Mouse (Mus musculus) activated CD4-positive, CD25-positive, alpha-beta regulatory T cell, adult 4 months (primary cell): Measurements from ENCODE around the gene Gstt1. TPM values are rescaled to one million over a fixed set of nuclear protein-coding genes. Genes with fewer than 3 reads are reported as not detected.
A peak's percentile ranks its signal among the peaks of the same experiment; 100 is the strongest.
"Not testable (repeated sequence)": the region's sequence is repeated elsewhere in the genome, so short reads cannot be mapped to it uniquely, and the experiment has no call there.

Experiments
- ATAC-seq: one replicate; pipeline ENCODE4 v1.8.0; 2017
- polyA plus RNA-seq, 2 experiments: library from polyadenylated mRNA; unstranded; fragments of 100-300 nt; shearing (Covaris generic); gene quantifications; one replicate each; pipeline ENCODE4 v1.2.1; 2017

The Gstt1 gene
- 1 to 10 TPM in 1 of 2 experiments, not detected in 1; 1.2 TPM for polyA plus RNA-seq

DNA sequence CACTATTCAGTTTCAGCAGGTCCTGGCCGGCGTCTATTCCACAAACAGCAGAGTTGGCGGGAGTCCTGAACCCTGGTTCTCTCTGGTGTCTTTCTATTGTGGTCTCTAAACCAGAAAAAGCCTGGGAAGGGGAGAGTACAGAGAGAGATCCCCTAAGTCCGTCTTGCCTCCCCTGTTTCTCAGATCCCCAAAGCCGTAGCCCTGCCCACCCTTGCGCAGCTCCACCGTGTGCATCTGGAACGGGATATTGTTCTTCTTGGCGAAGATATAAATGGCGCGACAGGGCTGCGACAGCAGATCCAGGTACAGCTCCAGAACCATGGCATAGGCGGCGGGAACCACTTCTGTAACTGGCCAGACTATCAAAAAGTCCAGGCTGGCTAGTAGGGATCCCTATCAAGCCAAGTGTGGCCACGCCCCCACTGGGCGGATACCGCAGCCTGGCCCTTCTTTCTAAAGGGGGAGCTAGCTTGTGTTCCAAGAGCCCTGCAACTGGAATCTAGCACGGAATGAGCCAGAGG lies at the start of gene Gstt1:
Gene Gstt1 (minus strand): TSS at position 409 of the 521 bp plus-strand sequence.
- ATAC-seq = peak; percentile 47

DNA sequence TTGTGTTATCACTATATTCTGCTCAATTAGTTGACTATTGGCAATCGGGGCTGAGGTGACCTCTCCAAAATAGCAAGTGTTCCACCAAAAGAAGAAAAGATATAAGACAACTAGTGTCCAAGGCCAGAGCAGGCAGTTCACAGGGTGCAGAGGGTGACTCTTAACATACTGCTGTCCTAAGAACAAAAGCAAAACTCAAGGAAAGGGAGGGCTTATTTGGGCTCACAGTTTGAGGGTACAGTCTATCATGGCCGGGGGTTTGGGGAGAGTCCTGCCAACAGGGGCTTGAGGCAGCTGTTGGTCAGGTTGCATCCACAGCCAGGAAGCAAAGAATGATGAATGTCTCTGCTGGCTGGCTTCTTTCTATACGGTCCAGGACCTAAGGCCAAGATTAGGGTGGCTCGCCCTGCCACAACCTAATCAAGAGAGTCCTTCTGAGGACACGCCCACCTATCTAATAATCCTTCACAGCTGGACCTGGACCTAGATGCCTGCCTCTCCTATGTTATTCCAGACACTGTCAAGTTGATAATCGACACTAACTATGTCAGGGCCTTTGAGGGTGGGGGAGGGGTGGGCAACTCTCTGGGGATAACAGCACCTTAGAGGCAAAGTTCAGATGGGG lies 47.0 kb upstream of the Gstt1 start:
- ATAC-seq = no peak

GRCm38 (mm10) chr10:75844800-75845199 lies 46.4 kb upstream of the Gstt1 start:
- no peak for ATAC-seq

DNA sequence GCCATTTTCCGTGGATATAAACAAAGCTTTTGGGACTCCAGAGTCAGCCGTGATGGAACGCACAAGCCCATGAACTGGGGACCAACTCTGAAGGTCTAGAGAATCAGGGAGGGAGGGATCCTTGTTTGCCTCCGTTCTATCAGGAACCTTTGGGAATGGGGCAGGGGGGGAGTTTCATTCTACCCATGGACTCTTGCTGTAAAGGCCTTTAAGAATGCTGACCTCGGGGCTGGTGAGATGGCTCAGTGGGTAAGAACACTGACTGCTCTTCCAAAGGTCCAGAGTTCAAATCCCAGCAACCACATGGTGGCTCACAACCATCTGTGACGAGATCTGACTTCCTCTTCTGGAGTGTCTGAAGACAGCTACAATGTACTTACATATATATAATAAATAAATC lies 45.5 kb upstream of the Gstt1 start:
- not testable (repeated sequence) for ATAC-seq

DNA sequence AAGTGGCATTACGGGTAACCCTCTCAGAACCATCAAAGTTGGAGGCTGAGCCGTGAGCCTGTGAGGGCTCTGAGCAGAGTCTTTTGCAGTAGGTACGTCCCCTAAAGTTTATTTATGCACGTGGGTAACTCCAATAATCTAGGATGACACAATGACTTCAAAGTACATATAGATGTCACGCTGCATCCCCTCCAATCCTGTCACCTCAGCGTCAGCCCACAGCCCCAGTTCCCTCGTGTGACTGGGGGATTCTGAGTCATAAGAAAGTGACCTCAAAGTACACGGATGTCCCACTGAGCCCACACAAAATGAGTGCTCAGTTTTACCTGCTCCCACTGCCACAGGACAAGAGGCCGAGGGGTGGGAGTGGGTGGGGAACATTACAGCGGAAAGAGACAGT lies 40.7 kb upstream of the Gstt1 start:
- peak; percentile 51 for ATAC-seq

DNA sequence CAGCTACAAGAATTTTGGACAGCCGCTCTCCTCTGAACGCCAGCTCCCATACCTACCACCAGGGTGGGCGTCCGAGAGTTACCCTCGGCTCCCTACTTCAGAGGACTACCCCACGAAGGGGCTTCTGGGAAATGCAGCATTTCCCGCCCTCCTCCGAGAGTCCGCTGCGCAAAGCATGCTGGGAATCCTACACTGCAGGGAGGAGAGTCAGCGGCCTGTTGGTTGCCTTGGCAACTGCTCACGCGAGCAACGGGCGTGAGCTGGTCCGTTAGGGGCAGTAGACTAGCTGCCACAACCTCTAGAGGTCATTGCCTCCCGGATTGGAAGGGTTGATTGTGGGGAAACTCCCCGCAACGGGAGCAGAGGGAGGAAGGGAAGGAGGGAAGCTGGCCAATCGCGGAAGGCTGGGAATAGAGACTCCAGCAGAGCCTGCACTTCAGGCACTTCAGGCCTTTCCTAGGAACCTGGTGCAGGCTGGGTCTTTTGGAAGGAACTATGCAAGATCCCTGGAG lies 38.9 kb upstream of the Gstt1 start, which contains the start of gene Gstt2:
Gene Gstt2 (minus strand): TSS at position 177 of the 512 bp plus-strand sequence.
- no peak for ATAC-seq

GRCm38 (mm10) chr10:75835761-75836531 lies 37.6 kb upstream of the Gstt1 start:
- peak; percentile 38 for ATAC-seq

DNA sequence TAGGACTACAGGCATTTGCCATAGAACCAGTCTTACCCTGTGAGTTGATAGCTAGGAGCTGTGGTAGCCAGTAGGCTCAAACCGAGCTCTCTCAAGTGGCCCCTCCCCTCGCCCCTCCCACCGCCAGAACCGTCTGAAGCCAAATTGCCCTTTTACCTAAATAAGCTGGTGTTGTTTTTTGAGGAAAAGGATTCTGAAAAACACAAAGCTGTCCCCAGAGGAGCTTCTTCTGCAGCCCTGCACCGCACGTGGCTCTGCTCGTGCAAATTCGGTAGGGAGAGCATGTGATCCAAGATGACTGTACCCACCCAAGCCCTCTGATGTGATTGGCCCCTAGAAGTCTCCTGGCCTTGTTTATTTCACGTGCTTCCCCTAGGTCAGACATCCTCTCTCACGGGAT lies 36.9 kb upstream of the Gstt1 start:
- ATAC-seq = peak; percentile 47

- ATAC-seq = no peak
Measured at GRCm38 (mm10) chr10:75834721-75835120, 36.3 kb upstream of the Gstt1 start.

DNA sequence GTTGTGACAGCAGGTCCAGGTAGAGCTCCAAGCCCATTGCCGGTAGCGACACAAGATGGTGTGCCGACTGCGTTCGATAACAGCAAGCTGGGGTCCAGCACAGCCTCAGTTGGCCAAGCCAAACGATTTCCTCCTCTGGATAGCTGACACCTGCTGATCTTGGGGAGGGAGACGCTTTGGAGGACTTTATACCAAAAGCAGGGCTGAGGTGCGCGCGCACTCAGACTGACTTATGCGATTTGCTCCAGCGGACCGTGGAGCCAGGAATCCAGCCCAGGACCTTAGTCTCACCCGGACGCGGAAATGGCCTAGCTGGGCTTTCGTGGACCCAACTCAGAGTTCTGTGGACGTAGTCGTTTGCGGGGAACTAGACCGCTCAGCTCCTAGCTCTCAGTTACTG lies 35.9 kb upstream of the Gstt1 start:
- no peak for ATAC-seq

- no peak for ATAC-seq
Measured at GRCm38 (mm10) chr10:75833456-75834080, 35.2 kb upstream of the Gstt1 start.

DNA sequence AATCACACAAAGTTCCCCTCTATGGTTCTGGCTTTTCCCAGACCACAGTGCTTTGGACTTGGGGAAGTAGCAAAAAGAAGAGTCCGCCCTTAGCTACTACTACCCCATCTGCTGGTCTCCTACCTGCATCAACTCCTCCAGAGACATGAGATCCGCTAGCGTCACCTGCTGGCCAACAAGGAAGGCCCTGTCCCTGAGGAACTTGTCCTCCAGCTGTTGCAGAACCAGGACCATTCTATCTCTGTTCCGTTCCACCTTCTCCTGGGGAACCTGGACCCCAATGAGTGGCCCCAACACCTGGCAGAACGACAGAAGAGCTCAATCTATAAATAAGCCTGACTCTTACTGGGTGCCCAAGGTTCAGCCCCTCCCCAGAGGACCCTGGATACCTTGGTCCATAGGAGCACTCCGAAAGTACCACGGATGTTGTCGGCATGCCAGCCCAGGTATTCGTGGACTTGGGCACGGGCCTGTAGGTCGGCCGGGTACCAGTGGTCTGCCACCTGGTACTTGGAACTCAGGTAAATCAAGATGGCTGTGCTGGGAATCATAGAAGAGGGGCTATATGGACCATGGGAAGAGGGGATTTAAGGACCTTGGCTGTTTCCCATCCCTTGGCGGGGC lies 34.0 kb upstream of the Gstt1 start:
- no peak for ATAC-seq

DNA sequence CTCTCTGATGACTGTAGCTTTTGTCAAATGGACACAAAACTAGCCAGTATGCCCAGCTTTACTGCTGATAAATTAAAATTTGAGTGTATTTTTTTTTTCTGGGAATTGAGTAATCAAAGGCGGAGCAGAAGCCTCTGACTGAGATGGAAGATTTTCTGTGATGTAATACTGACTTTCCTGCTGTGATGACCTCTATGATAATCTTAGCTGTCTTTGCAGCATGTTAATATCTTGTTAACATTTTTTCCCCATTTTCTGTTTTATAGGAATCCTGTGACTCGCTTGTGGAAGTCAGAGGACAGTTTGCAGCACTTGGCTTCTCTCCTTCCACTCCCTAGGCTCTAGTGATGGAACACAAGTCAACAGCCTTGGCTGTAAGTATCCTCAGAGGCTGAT lies 31.9 kb upstream of the Gstt1 start:
- ATAC-seq = no peak

DNA sequence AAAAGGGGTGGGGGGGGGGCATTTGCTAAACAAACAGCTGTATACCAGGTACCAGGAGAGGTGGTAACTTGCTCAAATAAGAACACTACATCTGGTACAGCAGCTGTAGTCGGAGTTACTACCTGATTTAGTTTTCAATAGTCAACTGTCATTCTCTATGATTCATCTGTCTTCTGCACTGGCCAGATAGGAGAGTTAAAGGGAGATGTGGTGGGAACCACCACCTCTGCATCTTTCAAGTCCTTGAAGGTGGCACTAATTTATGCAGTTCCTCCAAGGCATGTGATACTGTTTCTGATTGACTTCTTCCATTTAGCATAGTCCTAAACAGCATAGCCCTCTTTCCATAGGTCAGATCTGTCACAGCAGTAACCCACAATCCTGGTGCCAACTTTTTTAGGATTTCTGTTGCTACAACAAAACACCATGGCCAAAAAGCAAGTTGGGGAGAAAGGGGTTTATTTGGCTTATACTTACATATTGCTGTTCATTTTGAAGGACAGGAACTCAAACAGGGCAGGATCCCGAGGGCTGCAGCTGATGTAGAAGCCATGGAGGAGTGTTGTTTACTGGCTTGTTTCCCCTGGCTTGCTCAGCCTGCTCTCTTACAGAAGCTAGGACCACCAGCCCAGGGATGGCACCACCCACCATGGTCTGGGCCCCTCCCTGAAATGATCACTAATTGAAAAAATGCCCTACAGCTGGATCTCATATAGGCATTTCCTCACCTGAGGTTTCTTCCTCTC lies 31.3 kb upstream of the Gstt1 start:
- ATAC-seq = no peak

GRCm38 (mm10) chr10:75828500-75828931 lies 30.1 kb upstream of the Gstt1 start:
- ATAC-seq = no peak

DNA sequence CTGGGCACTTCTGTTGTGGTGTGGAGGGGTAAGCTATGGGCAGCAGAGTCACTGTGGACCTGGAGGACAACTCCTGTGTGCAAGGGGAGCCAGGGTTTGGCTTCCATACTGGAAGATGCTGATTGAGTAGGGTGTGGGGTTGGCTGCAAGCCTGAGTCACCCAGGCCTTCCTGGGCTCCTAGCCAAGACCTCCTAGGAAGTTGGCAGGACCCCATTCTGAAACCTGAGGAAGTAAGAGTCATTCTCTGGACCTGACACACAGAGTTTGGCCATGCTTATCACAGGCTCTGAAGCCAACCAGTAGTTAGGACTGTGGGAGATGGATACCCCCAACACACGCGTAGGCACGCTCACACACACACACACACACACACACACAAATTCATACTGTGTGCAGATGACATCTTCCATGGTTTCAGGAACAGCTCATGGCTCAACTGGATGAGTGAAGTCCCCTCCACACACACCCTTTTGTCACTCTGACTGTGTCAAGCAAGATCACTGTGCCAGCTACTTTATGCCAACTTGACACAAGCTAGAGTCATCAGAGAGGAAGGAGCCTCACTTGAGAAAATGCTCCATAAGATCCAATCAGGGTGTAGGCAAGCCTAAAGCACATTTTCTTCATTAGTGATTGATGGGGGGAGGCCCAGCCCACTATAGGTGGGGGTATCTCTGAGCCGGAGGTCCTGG lies 29.4 kb upstream of the Gstt1 start:
- no peak for ATAC-seq

DNA sequence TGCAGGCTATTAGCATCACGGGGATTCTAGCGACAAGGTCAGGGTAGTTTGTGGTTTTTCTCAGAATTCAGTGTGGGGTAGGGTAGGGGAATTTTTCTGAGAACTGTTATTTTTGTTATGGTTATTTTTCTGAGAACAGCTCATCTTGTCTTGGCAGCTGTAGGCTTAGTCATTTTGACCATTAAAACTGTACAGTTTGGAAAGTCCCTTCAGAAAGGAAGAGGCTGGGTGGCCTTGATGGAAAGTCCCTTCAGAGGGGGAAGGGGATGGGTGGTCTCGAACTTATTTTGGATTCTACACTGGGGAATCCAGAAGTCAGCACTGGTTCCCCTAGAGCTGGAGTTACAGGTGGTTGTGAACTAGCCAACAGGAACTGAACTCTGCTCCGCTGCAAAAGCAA lies 26.1 kb upstream of the Gstt1 start:
- ATAC-seq = no peak

- ATAC-seq = no peak
Measured at GRCm38 (mm10) chr10:75823782-75824181, 25.4 kb upstream of the Gstt1 start.

GRCm38 (mm10) chr10:75822443-75822842 lies 24.1 kb upstream of the Gstt1 start, which contains the start of gene Gstt4:
Gene Gstt4, minus strand, starts transcription at chr10:75822543.
- ATAC-seq = no peak

DNA sequence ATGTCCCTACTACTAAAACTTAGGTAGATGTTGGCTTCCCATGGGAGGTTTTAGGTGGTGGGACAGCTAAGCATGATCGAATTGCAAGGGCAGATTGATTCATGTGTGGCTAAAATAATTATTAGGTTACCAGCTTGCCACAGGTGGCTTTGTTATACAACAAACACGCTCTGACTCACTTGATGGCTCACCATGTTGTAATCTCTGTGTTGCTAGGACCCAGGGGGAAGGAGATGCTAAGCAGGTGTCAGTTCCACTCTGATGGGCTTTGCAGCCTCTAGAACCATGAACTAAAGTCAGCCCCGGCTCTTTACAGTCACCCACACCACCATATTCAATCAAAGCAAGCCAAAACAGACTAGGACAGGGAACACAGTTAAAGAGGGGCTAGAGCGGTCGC lies 21.5 kb upstream of the Gstt1 start:
- no peak for ATAC-seq

DNA sequence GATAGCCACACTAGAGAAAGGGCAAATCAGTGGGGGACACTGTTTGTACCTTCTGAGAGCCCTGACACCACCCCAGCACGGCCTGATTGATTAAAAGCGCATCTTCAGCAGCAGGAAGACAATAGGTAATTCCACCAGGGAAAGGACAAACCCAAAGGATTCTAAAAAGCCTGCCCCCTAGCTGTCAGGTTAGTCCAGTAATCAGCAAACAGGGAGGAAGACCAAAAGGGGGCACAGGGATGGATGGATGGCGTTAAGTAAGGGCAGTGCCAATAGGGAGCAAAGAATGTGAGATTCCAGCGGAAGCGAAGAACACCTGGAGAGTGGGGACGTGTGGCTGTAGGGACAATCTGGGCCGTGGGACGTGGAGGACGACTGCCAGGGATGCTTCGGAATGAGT lies 20.3 kb upstream of the Gstt1 start:
- ATAC-seq = no peak
